Mouse (Mus musculus) urinary bladder, postnatal 25 days (tissue): ENCODE results near the gene Neurog3.

Experiments used
- DNase-seq: peaks from one replicate; pipeline ENCODE4 v3.0.0; 2022; ENCODE audit warnings: low spot score

Neurog3 gene

GRCm38 (mm10) chr10:62132691-62133281, at the start of gene Neurog3:
Neurog3 (plus strand) TSS chr10:62133090.
- DNase-seq: no peak

- DNase-seq: no peak
Observed at GRCm38 (mm10) chr10:62086044-62086443, 46.8 kb upstream of the Neurog3 start.

- DNase-seq: no peak
Observed at GRCm38 (mm10) chr10:62086826-62087225, 46.1 kb upstream of the Neurog3 start.

- DNase-seq: no peak
Observed at GRCm38 (mm10) chr10:62088411-62088810, 44.5 kb upstream of the Neurog3 start.

GRCm38 (mm10) chr10:62089071-62089470, 43.8 kb upstream of the Neurog3 start:
- no peak for DNase-seq

GRCm38 (mm10) chr10:62089486-62089885, 43.4 kb upstream of the Neurog3 start:
- no peak for DNase-seq

- DNase-seq: no peak
Observed at GRCm38 (mm10) chr10:62093903-62094302, 39.0 kb upstream of the Neurog3 start.

GRCm38 (mm10) chr10:62094401-62094800, 38.5 kb upstream of the Neurog3 start:
- no peak for DNase-seq

- no peak for DNase-seq
Observed at GRCm38 (mm10) chr10:62099749-62100403, 33.0 kb upstream of the Neurog3 start.

GRCm38 (mm10) chr10:62101504-62102439, 31.1 kb upstream of the Neurog3 start:
- peak; percentile 71 for DNase-seq

- DNase-seq: peak; percentile 71
Observed at GRCm38 (mm10) chr10:62104835-62105576, 27.9 kb upstream of the Neurog3 start.

GRCm38 (mm10) chr10:62107048-62107447, 25.8 kb upstream of the Neurog3 start:
- DNase-seq: no peak

- DNase-seq: peak; percentile 87
Observed at GRCm38 (mm10) chr10:62110504-62111206, 22.2 kb upstream of the Neurog3 start.

- no peak for DNase-seq
Observed at GRCm38 (mm10) chr10:62111207-62111576, 21.7 kb upstream of the Neurog3 start.

GRCm38 (mm10) chr10:62113865-62114647, 18.8 kb upstream of the Neurog3 start:
- no peak for DNase-seq

- DNase-seq: no peak
Observed at GRCm38 (mm10) chr10:62127137-62127536, 5.8 kb upstream of the Neurog3 start.

GRCm38 (mm10) chr10:62127711-62128231, 5.1 kb upstream of the Neurog3 start:
- no peak for DNase-seq

- DNase-seq: no peak
Observed at GRCm38 (mm10) chr10:62128316-62128951, 4.5 kb upstream of the Neurog3 start.

- DNase-seq: no peak
Observed at GRCm38 (mm10) chr10:62135696-62136470, 3.0 kb downstream of the Neurog3 start.
